Mouse (Mus musculus): ENCODE data around the gene Cyfip1.

Gene Cyfip1

DNA sequence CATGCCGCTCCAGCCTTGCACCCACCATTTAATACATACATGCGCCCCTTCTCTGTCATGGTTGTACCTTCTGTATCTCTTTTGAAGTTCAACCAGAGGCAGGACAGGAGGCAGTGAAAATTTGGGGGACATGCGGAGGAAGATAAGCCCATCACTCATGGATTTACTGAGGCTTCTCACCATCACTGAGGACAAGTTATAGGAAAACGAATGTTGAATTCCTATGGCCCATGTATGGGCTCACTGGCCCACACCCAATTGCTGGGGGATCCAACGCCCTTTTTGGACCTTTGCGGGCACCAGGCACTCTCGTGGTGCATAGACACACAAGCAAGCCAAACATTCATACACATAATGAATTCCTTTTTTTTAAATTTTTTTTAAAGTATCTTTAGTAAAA is at the start of gene Cyfip1:
TSS of gene Cyfip1 (plus strand) at position 301 of the 400 bp plus-strand sequence.
- no peak for DNase-seq

DNA sequence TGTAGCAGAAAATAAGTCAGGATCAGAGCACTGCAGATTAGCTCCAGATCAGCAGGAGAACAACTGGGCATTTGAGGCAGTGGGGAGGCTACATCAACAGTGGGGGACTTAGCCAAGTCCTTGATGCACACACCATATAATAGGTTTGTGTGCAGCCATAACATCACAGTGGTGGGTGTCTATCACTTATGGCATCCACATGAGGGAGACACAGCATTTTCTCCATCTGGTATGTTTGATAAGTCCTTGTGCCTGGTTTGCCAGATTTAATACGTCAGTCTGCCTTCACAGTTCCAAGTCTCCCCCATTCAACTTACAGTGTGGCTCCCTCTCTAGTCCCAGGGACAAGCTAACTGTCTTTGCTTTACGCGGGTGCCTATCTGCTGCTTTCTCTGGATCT is 49.3 kb upstream of the Cyfip1 start:
- DNase-seq: peak; percentile 17

DNA sequence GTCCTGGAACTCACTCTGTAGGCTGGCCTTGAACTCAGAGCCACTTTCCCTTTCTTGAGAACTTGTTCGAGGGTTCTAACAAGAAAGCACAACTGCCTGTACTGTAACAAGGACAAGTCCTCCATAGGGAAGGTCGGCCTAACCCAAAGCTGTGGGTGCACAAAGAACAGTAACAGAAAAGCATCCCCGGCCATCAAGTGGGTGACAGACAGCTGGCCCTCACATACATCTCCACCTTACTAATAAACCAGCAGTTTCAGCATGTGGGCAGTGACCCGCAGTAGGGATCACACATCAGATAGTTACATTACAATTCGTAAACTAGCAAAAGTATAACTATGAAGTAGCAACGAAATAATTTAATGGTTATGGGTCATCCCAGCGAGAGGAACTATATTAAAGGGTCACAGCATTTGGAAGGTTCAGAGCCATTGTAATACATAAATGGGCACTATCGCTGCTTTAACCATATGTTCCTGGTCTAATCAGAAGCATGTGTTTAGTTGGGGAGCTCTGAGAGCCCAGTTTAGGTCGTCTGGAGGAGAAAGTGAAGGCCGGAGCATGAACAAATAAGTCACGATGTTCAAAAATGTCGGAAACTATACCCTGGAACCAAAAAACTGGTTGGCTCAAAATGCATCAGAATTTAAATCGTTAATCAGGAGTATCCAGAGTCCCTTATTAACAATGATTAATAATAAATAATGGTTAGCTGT is 48.2 kb upstream of the Cyfip1 start:
- no peak for DNase-seq

DNA sequence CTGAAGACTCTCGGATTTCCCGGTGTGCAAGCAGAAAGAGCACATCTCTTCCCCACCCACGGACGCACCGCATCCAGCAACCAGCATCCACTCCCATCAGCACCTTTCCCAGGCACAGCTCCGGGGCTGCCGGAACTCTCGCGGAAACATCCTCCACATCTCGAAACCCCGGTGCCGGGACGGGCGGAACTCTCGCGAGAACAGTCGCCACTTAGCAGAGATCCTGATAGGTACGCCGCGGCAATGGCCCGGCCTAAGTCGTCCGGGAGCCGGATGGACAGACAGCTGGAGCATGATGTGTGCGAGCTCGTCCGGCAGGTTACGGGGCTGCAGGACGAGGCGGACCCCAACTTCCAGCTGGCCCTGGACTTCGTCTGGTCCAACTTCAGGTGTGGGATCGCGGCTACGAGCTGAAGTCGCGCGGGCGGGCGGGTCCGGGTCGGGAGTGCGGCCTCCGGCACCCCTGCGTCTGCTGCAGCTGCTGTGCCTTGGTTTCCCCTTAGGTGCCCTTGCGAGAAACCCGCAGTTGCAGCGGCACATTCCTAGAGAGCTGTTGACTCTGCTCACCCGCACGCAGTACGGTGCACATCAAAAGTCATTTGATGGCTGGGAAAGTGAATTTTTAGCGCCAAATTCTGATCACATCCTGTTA is 47.5 kb upstream of the Cyfip1 start, which contains the start of gene Tubgcp5:
TSS of gene Tubgcp5 (plus strand) at position 203 of the 652 bp plus-strand sequence.
- peak; percentile 97 for DNase-seq

DNA sequence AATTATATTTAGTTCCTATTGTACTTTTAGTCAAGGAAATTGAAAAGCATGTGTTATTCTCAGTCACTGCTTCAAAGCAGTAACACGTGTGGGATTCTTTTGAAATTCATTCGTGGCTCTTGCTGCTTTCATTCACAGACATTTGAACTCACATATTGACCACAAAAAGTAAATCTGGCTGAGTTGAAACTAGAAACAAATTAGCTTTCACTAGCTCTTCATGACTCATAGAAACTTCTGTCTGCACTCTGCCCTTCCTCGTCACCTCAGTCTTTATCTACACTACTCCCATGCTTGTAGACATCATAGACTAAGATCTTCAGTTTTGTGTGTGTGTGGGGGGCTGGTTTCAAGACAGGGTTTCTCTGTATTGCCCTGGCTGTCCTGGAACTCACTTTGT is 41.6 kb upstream of the Cyfip1 start:
- no peak for DNase-seq

DNA sequence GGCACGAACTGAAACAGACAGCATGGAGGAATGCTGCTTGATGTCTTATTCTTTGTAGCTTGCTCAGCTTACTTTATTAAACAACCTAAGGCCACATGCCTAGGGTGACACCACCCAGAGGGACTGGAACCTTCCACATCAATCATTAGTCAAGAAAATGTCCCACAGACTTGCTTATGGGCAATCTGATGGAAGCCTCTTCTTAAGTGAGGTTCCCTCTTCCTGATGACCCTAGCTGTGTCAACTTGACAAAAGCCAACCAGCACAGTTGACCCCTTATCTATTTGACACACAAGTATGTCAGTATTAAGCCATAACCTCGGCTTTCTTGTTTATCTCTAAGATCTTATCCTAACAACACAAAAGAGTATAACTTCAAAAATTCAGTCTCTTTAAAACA is 31.6 kb upstream of the Cyfip1 start:
- DNase-seq: no peak

DNA sequence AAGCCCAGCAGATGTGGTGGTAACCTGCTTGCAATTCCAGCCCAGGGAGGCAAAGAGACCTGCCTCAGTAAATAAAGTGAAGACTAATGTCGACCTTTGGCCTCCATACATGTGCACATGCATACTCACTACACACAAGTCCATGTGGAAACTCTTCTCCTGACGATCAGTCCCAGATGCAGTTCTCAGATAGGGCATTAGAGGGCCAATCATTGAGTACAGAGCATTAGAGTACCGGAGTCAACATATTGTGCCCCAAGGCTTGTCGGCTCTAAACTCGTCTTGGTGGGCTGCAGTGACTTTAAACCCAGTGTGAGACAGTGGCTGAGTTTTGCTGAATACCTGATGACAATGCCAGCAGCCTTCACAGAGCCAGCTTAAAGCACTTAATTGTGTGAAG is 17.1 kb upstream of the Cyfip1 start:
- no peak for DNase-seq

DNA sequence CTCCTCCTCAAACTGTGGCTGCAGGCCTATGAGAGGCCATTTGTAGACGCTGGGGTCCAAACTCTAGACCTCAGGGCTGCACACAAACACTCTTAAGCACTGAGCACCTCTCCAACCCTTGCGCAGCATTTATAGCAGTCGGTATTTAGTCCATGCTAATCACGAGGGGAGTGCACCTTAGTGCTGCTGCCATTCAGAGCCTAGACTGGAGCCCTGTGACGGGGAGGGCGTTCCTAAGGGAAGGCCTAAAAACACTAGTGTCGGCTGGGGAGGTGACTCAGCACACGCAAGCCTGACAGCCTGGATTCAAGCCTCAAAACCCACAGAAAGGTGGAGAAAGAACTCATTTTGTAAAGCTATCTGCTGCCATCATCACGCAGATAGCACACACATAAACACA is 14.0 kb upstream of the Cyfip1 start:
- no peak for DNase-seq

DNA sequence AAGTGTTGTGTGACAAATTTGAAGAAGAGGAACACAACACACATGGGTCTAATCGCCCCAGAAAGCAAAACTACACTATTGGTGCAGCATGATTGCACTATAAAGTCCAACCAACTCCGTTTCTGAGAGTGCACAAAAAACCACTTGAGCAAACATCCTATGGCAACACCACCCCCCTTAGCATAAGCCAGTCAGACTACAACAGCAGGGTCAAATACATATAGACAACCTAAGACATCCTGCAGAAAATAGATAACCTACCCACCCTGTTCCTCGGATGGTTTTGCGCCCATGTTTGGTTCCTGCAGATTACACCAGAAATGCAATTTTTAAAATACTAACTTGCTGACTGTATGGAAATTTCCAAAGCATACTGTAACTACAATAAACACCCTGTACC is 4.7 kb upstream of the Cyfip1 start:
- no peak for DNase-seq

DNA sequence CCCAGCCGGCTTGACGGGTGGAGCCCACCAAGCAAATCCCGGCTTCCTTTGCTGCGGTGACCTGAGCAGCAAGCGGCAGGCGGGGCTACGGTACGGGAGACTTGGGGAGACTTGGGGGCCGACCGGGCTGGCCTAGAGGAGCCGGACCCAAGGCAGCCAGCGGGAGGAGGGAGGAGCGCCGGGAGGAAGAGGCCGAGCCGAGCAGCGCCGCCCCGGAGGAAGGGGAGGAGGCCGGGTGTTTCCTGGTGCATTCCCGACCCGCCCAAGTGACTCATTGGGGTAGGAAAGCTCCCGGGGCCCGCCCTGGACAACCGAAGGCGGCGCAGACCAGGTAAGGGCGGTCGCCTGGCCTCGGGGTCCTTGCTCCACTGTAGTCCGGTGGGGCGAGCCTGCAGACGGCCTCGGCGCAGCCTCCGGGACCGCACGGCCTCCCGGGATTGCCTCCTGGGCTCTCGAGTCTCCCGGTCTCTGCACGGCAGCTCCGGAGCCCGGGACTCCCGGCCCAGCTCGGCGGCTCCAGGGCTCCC is 495 bp downstream of the Cyfip1 start:
- DNase-seq: peak; percentile 90

DNA sequence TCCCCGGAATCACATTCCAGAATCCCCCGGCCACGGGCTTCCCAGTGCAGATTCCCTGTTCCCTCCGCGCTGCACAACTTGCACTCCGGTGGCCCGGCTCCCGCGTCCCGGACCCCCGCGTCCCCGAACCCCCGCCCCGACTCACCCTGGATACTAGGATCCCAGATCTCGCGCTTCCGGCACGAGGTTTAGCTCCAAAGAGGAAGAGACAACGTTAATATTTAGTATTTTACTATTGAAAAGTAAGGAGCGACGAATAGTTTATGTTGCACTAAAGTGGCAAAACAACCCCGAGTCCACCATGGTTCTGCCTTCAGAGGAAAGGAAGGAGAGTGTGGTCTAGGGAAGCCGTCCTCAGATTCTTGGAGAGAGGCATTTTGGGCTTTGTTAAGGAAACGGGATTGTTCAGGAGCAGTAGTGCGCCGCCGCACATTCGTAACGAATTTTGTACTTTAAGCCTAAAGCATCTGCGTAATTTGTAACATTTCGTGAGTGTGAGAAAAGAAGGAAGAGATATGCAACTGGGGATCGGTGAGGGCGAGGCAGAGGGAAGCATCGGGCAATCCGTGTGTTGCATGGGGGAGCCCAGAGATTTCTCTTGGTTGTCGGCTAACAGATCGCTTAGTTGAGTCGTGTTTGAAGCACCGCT is 1.1 kb downstream of the Cyfip1 start:
- DNase-seq: peak; percentile 34

DNA sequence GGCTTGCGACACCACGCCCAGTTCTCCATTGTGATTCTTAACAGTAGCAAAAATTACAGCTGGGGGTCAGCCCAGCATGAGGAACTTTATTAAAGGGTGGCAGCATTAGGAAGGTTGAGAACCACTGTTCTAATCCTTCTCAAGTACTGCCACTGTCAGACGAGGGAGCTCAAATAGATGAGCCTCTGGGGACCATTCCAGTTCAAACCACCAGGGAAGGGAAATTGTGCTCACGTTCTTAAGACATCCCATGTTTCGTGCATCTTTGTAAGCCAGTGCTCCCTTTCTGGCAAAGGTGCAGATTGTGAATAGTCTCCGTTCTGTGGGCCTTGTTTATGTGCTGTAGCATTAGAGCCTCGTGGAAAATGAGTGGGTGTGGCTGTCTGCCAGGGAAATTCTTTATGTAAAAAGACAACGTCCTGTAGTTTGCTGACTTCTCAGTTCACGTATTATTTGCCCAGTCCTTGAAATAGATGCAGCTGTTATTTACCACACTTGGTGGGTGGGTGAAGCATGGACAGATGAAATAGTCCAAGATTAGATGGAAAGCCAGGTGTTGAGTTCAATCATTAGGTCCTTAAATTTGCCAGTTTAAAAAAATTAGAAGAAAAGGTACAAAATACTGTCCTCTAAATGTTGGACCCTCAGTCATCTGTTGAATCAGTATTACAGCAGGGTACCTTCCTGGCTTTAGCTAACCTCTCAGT is 5.2 kb downstream of the Cyfip1 start:
- DNase-seq: no peak

DNA sequence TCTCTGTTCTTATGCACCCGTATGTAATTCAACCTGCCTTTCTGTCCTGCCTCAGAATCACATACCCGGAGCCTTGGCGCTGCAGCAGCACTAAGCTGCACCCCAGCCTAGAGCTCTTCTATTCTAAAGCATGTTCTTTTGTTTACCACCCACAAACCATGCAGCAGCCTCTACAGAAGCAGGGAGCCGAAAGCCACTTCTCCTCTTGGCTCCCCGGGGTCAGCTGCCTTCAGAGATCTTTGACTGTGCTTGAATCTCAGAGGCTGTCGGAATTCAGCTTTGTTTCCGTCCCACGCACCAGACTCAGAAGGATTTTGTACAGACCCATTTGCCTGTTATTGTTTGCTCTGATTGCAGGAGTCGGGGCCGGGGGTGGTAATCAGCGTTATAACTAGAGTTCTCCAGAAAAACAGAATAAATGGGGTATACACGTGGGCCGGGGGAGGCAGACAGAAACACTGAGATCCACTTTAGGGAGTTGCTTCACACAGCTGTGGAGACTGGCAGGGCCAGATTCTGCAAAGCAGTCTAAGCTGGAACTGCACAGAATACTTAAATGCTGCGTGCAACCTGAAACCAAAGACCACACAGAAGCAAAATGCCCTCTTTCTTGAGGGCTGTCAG is 8.5 kb downstream of the Cyfip1 start:
- DNase-seq: peak; percentile 62

DNA sequence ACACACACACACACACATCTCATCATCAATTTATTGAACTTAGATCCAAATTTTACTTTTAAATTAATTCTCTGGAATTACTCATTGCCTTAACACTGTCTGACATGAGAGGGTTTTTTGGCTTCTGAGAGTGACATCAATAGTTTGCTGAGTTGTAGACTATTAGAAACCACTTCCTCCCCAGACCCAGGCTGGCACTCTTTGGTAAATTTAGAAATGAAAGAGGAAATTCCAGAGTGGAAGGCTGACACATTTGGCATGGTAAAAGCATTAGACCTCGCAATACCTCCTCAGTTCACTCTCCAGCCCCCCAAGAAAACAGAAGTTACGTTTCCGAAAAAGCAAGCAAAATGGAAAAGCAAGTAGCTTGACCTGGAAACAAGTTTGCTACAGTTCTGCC is 11.2 kb downstream of the Cyfip1 start:
- DNase-seq: no peak

DNA sequence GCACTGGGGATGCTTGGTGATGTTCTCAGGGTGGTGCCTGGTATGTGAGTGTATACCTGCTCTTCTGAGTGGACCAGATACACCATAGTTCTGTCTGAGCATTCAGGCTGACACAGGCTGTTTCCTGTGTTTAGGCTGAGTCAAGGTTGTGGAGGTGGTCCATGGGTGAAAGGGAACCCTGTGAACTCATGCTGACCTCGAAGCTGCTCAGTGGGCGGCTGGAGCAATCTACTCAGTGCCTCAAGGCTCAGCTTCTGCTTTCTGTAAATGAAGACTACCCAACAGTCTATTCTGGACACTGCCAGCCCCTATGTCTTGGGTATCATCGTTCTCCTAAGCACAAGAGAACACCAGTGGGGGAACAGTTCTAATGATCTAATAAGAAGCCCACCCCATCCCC is 14.1 kb downstream of the Cyfip1 start:
- no peak for DNase-seq

DNA sequence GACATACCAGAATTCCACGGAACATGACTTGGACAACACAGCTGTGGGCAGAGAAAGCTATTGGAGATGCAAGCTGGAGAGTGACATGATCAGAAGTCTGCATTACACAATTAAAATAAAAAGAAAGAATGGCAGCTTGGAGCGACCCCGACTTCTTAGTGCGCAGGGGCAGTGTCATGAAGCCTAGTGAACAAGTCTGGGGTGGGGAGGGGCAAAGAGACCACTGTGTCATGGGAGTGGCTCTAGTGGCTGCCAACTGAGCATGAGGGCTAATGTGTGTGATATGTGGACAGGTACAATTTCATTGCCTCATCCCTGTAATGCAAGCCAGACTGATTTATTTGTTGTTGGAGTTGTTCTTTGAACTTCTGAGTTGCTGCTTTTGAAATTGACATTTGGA is 15.2 kb downstream of the Cyfip1 start:
- no peak for DNase-seq

DNA sequence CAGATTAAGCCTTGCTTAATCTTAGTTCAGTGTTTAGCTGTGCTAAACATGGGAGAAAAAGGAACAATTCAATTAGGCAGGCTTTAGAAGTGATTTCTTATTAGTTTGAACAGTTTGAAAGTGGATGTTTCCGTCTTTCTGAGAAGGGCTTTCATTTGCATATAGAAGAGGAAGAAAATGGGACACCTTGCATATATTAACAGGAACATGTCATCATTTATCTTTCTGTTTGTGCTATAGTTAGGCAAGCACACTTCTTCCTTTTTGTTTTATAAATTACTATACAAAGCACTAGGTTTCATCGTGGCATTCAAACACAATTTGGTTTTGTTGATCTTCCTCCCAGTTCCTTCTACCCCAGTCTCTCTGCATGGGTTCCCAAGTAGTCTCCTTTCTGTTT is 16.2 kb downstream of the Cyfip1 start:
- DNase-seq: no peak

DNA sequence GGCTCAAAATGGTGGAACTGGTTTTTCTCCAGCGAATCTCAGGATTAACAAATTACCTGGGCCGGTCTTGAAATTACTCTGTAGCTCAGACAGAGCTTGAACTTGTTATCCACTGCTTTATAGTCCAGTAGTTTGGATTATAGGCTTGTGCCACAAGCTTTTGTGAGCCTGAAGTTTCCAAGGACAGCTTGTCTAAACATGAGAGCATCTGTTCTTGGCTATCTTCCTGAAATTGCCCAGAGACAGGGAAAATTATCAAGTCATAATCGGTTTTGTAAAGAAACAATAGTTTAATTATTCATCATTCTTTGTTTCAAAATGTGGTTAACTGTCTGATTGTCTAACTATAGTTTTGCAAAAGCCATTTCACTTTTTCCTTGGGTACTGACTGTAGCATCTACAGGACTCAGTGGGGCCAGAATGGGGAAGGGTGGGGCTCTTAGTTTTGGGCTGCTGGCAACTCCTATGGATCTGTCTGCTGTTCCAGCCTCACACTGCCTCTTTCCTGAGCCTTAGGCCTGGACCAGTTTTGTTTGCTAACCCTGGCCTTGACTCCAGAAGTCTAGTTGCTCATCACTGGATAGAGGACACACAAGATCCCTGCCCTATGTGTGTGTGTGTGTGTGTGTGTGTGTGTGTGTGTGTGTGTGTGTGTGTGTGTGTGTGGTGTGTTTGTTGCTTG is 17.4 kb downstream of the Cyfip1 start:
- DNase-seq: no peak

DNA sequence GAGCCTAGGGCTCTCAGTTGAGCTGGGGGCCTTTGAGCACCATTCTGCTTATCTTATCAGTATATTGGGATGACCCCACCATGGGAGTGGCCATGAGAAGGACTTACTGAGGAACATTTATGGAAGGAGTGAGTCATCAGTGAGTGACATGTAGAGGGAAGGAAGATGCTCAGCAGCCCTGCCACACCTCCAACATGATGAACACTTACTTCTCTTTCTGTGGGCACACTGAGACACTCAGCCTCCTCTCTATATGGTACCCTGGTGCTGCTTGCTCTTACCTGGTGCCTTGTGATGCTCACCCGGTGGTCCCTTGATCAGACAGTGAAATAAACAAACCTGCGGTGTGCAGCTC is 17.9 kb downstream of the Cyfip1 start:
- DNase-seq: no peak

DNA sequence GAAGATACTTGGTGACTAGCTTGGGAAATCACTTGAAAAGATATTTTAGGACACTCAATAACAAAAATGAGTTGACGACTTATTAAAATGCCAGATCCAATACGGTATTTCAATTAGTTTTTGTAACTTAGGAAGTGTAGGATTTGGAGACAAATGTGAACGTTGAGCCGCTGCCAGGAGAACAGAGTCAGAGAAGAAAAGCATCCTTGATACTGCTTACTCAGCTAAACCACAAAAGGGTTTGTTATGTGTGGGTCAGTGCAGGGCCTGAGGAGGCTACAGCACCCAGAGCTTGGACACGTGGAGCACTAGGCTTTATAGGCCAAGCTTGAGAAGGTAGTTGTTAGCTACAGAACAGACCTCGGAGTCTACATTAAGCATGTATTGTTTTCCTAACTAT is 18.4 kb downstream of the Cyfip1 start:
- DNase-seq: no peak

DNA sequence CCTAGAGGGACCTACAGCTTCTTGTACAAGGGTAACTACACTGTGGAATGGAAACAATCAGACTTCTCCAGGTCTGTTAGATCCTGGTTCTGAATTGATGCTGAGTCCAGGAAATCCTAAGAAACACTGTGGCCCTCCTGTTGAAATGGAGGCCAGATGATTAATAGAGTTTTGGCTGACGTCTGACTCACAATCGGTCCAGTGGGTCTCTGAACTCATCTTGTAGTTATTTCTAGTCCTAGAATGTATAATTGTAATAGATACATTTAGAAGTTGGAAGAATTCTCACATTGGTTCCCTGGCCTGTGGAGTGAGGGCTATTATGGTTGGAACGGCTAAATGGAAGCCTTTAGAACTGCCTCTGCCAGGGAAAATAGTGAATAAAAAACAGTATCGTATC is 19.6 kb downstream of the Cyfip1 start:
- no peak for DNase-seq

DNA sequence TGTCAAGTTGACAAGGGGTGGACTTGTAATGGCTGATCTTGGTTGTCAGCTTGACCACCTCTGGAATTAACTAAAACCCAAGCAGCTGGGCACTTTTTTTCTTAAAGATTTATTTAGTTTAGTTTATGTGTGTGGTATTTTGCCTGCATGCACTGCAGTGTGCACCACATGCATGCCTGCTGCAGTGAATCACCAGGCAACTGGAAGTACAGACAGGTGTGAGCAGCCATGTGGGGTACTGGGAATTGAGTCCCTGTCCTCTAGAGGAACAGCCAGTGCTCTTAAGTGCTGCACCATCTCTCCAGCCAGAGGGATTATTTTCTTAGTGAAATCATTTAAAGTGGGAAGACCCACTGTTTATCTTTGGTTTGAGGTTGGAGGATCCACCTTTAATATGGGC is 23.5 kb downstream of the Cyfip1 start:
- DNase-seq: no peak

Data from right cerebral cortex, postnatal 25 days (tissue).